Mouse (Mus musculus): Measurements from ENCODE around the gene Tmem196. TPM values are rescaled to one million over a fixed set of nuclear protein-coding genes. Genes with fewer than 3 reads are reported as not detected.
"Not testable (repeated sequence)": the region's sequence is repeated elsewhere in the genome, so short reads cannot be mapped to it uniquely, and the experiment has no call there.

Gene Tmem196
- polyA plus RNA-seq, 1 experiment = not detected

GRCm38 (mm10) chr12:120015201-120015600 lies 69.6 kb downstream of the Tmem196 start:
- Histone ChIP-seq H3K4me3 (ENCODE audit: insufficient read depth, low read length) (no peak overlapping the region), H3K4me1 (ENCODE audit: control insufficient read depth, insufficient read depth, low read length) (no peaks in the 10 kb centered on the region), H3K27ac (ENCODE audit: insufficient read depth, low read depth, low read length) (no peak overlapping the region)
- TF ChIP-seq CTCF (IDR thresholded peaks at IDR 0.05; ENCODE audit: low read depth, low read length) (no peak), POLR2A (IDR thresholded peaks at IDR 0.05; ENCODE audit: borderline replicate concordance, low read depth, low read length) (no peak)

- not testable (repeated sequence) for H3K27ac ChIP-seq (ENCODE audit: insufficient read depth, low read depth, low read length); H3K4me3 ChIP-seq (ENCODE audit: insufficient read depth, low read length); H3K4me1 ChIP-seq (ENCODE audit: control insufficient read depth, insufficient read depth, low read length)
Measured at GRCm38 (mm10) chr12:120028089-120028959, 82.7 kb downstream of the Tmem196 start.
